Mouse (Mus musculus) intestine, embryonic 15.5 days (tissue): Measurements from ENCODE around the gene Sv2a. TPM values are rescaled to one million over a fixed set of nuclear protein-coding genes. Genes with fewer than 3 reads are reported as not detected.

ENCODE experiments used
- ATAC-seq: fragments of 200-750 bp; cut with Nextera tagmentation; 2 replicates; pipeline ENCODE4 v1.8.0; 2017; ENCODE audit warnings: moderate TSS enrichment, moderate library complexity
- H3K27ac ChIP-seq: fragments of 300-500 bp; sonication (generic); 2 replicates; pipeline ENCODE4 v1.5.1; 2015; ENCODE audit warnings: mild to moderate bottlenecking, inconsistent platforms
- H3K27me3 ChIP-seq: fragments of 300-500 bp; sonication (generic); replicated peaks from 2 replicates; pipeline ENCODE4 v1.6.1; 2015; ENCODE audit warnings: inconsistent platforms
- H3K36me3 ChIP-seq: fragments of 300-500 bp; sonication (generic); 2 replicates; pipeline ENCODE4 v1.6.1; 2015; ENCODE audit warnings: inconsistent platforms
- H3K4me1 ChIP-seq: fragments of 300-500 bp; sonication (generic); replicated peaks from 2 replicates; pipeline ENCODE4 v1.6.1; 2015; ENCODE audit warnings: inconsistent platforms
- H3K4me2 ChIP-seq: fragments of 300-500 bp; sonication (generic); replicated peaks from 2 replicates; pipeline ENCODE4 v1.6.1; 2015; ENCODE audit warnings: mild to moderate bottlenecking, inconsistent platforms
- H3K4me3 ChIP-seq: fragments of 300-500 bp; sonication (generic); replicated peaks from 2 replicates; pipeline ENCODE4 v1.5.1; 2015; ENCODE audit warnings: inconsistent platforms
- H3K9ac ChIP-seq: fragments of 300-500 bp; sonication (generic); 2 replicates; pipeline ENCODE4 v1.6.1; 2015; ENCODE audit warnings: inconsistent platforms
- H3K9me3 ChIP-seq: fragments of 300-500 bp; sonication (generic); 2 replicates; pipeline ENCODE4 v1.6.1; 2016; ENCODE audit warnings: inconsistent platforms
- WGBS: fragments of 180-500 bp; shearing (Covaris S2); methylation state at CpG from one replicate; pipeline ENCODE4 v1.1.7; 2015; 5-methylcytosine and 5-hydroxymethylcytosine counted together
- polyA plus RNA-seq: library from polyadenylated mRNA; unstranded; fragments of >200 nt; fragmentation: Nextera tagmentation; extraction: Ambion mirVana; gene quantifications from 2 replicates; pipeline ENCODE4 v1.2.1, GENCODE M21; 2015

The Sv2a gene
- polyA plus RNA-seq, 1 experiment from 2014 or later = 7.4 TPM

DNA sequence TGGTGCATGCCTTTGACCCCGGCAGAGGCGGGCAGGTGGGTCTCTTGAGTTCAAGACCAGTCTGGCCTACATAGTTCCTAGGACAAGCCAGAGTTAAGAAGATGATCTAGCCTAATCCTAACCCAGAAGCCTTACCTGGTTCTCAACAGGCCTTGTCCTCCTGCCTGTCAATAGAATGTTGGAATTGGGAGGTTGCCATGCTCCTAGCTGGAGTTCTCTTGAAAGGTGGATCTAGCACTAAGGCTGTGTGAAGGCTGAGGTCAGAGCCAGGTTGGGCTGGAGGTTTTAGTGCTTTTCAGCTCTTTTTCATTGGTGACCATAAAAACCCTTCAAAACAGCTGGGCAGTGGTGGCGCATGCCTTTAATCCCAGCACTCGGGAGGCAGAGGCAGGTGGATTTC is 2.5 kb upstream of the Sv2a start:
- no peaks in the 10 kb centered on the region for H3K9me3 ChIP-seq
- no peaks in the 10 kb centered on the region for H3K27me3 ChIP-seq
- peaks cover 15% of the 10 kb centered on the region for H3K36me3 ChIP-seq
- no peak overlapping the region for H3K27ac ChIP-seq
- WGBS = 86% methylated on average over 4 of the region's 4 CpGs
- ATAC-seq = no peak
- no peak overlapping the region for H3K4me2 ChIP-seq
- no peak overlapping the region for H3K4me3 ChIP-seq
- H3K9ac ChIP-seq = no peak overlapping the region
- H3K4me1 ChIP-seq = peaks cover 25% of the 10 kb centered on the region

DNA sequence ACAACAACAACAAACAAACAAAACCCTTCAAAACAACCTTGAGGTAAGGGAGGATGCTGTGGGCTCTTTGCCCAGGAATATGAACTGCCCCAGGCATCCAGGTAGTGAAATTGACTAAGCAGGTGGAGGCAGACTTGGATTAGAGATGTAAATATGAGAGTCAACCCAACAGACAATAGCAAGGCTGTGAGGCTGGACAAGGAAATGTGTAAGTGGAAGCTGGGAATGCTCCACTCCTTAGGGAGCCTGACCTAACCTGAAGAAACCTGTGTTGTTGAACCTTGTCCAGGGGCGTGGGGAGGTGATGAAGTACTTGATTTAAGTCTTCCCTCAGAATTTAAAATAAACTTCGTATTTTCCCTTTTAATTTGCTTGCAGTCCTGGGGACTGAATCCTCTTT is 2.0 kb upstream of the Sv2a start:
- WGBS = 77% methylated on average over 2 of the region's 2 CpGs
- H3K9me3 ChIP-seq = no peaks in the 10 kb centered on the region
- no peak overlapping the region for H3K4me3 ChIP-seq
- H3K9ac ChIP-seq = no peak overlapping the region
- peaks cover 24% of the 10 kb centered on the region for H3K4me1 ChIP-seq
- H3K36me3 ChIP-seq = peaks cover 15% of the 10 kb centered on the region
- no peak overlapping the region for H3K4me2 ChIP-seq
- H3K27ac ChIP-seq = no peak overlapping the region
- ATAC-seq = no peak
- H3K27me3 ChIP-seq = no peaks in the 10 kb centered on the region

DNA sequence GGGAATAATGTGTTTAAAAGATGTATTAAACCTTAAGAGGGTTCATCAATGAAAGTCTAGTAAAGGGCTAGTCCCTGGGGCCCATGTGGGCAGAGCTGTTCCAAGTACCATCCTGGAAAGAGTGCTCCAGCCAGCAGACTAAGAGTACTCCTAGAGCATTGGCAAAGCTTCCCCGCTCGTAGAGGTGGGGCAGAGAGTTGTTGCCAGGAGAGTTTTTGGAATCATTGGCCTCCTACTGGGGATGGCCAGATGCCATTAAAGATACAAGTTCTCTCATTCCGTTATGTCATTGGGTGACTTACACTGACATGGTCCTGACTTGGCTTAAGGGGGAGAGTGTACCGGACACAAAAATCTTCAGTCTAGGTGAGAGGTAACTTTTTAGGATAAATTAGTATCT is 1.4 kb upstream of the Sv2a start:
- no peak for ATAC-seq
- H3K4me1 ChIP-seq = peaks cover 21% of the 10 kb centered on the region
- 67% methylated on average over 4 of the region's 4 CpGs for WGBS

DNA sequence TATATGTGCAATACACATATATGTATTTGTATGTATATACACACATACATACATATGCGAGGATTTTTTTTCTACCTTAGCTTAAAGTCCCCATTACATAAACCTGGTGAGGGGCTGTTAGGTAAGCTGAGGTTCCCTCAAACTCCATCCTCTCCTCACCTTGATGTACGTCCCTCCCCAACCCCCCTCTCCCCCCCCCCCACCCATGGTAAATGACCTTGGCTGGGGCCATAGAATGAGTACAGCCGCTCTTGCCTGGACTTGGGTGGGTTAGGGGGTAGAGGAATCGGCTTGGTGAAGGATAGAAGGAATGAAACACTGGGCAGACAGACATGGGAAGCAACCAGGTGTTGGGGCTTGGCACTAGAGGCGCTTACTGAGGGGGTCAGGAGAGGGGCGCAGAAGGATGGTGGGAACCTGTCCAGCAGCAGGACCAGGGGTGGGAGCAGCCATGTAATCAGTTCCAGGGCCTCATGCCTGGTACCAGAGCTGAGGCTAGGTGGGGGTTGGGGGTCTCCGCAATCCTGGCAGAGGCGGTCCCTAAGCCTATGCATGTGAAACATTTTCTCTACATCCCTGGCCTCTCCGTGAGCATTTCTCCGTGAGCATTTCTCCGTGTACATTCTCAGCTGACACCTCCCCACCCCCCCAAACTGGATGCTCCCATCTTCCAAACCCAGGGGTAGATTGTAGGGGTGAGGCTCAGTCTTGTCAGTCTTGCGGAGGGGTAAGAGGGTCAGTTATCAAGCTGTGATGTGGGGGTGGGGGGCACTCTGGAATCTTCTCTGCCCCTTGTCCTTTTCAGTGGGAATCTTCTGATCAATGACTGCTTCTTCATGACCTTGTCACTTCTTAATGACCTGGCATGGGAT is 795 bp downstream of the Sv2a start:
- H3K36me3 ChIP-seq = peaks cover 5% of the 10 kb centered on the region
- no peaks in the 10 kb centered on the region for H3K27me3 ChIP-seq
- peak overlapping the region; percentile 48 for H3K4me3 ChIP-seq
- H3K9me3 ChIP-seq = no peaks in the 10 kb centered on the region
- H3K9ac ChIP-seq = no peak overlapping the region; the same call in 1 of the 2 replicates
- ATAC-seq = peak; percentile 50; the same call in 1 of the 2 replicates
- peaks cover 21% of the 10 kb centered on the region for H3K4me1 ChIP-seq
- H3K27ac ChIP-seq = no peak overlapping the region
- peak overlapping the region; percentile 82 for H3K4me2 ChIP-seq
- WGBS = 37% methylated on average over 12 of the region's 12 CpGs

More for the DNA sequence above, 1.4 kb upstream of the Sv2a start:
- no peaks in the 10 kb centered on the region for H3K9me3 ChIP-seq
- no peak overlapping the region for H3K4me2 ChIP-seq
- H3K9ac ChIP-seq = no peak overlapping the region
- H3K36me3 ChIP-seq = peaks cover 13% of the 10 kb centered on the region
- no peak overlapping the region for H3K27ac ChIP-seq
- H3K4me3 ChIP-seq = no peak overlapping the region
- no peaks in the 10 kb centered on the region for H3K27me3 ChIP-seq

DNA sequence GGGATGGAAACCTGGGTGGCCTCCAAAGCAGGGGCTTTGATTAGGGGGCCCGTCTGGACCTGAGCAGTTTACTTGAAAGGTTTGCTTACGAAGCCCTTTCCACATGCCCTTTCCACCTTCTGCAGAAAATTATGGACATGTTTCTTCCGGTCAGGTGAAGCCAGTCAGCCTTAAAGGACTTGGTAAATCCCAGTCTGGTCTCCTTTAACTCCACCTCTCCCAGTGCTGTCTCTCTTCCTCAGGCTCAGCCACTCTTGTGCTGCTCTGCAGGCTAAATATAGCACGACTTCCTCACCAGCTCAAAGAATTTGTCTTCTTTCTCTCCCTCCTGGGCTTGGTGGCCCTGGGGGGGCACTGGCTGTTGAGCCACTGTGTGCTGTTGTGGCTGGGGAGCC is 1.4 kb downstream of the Sv2a start:
- no peaks in the 10 kb centered on the region for H3K9me3 ChIP-seq
- H3K4me3 ChIP-seq = no peak overlapping the region
- peak overlapping the region; percentile 82 for H3K4me2 ChIP-seq
- H3K4me1 ChIP-seq = peaks cover 21% of the 10 kb centered on the region
- 32% methylated on average over 4 of the region's 4 CpGs for WGBS
- H3K9ac ChIP-seq = no peak overlapping the region
- H3K27ac ChIP-seq = peak overlapping the region; percentile 23; the same call in 1 of the 2 replicates
- no peaks in the 10 kb centered on the region for H3K27me3 ChIP-seq
- ATAC-seq = no peak
- H3K36me3 ChIP-seq = peaks cover 2% of the 10 kb centered on the region

DNA sequence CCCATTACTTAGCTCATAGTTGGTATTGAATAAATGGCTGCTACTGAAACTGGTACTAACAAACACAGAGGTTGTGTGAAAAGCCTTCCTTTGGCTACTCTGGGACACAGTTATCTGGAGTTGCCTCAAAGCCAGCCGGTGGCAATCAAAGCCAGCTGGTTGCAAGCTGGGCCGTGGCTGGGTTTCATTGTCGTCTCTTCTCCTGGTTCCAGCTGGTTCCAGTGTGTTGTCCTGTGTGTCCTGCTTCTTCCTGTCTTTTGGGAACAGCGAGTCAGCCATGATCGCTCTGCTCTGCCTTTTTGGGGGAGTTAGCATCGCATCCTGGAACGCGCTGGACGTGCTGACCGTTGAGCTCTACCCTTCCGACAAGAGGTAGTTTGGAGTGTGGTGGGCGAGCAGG is 12.0 kb downstream of the Sv2a start:
- H3K4me3 ChIP-seq = no peak overlapping the region
- no peak overlapping the region for H3K27ac ChIP-seq
- H3K9me3 ChIP-seq = no peaks in the 10 kb centered on the region
- H3K36me3 ChIP-seq = no peaks in the 10 kb centered on the region
- no peaks in the 10 kb centered on the region for H3K27me3 ChIP-seq
- peaks cover 6% of the 10 kb centered on the region for H3K4me1 ChIP-seq
- no peak for ATAC-seq
- 68% methylated on average over 12 of the region's 12 CpGs for WGBS
- no peak overlapping the region for H3K9ac ChIP-seq
- no peak overlapping the region for H3K4me2 ChIP-seq

DNA sequence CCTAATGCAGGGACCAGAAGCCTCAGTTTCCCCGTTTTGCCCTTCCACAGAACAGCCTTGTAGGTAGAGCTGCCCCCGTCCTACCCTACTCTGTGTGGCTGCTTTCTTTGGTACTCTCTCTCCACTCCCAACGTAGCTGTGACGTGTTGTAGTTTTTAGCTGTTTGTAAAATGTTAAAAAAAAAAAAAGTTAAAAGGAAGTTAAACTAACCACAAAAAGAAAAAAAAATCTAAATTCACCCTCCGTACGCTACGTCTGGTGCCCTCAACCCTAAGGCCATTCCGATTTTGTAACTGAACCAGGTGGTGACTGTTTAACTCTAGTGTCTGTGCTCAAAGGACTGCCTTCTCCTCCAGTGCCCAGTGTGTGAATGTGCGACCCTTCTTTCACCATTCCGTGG is 14.0 kb downstream of the Sv2a start:
- Histone ChIP-seq H3K9ac (no peak overlapping the region), H3K9me3 (no peaks in the 10 kb centered on the region), H3K4me2 (no peak overlapping the region), H3K36me3 (no peaks in the 10 kb centered on the region), H3K4me1 (peaks cover 6% of the 10 kb centered on the region), H3K27ac (no peak overlapping the region), H3K27me3 (no peaks in the 10 kb centered on the region), H3K4me3 (no peak overlapping the region)
- WGBS = 88% methylated on average over 10 of the region's 10 CpGs
- no peak for ATAC-seq

DNA sequence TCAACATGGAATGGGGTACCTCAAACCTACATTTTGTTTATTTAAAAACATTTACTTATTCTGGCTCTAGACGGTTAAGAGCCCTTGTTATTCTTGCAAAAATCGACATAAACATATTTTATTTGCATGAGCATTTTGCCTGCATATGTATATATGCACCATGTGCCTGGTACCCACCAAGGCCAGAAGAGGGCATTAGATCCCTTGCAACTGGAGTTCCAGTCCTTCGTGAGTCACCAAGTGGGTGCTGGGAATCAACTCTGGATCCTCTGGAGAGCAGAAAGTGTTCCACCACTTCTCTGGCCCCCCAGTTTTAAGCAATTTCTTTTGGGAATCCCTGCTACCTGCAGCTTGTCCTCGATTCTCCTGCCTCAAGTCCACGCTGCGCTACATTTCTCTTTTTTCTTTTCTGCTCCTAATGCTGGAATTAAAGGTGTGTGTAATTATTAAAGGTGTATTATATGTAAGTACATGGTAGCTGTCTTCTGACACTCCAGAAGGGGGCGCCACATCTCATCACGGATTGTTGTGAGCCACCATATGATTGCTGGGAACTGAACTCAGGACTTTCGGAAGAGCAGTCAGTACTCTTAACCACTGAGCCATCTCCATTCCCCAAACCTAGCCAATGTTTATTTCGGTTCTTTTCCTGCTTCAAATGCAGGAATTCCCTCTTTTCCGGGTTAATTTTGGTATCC is 14.8 kb downstream of the Sv2a start:
- H3K36me3 ChIP-seq = no peaks in the 10 kb centered on the region
- H3K4me2 ChIP-seq = 0 out of 2 replicates have a peak overlapping the region, but pooled peaks have one; percentile 95
- H3K27ac ChIP-seq = no peak overlapping the region
- ATAC-seq = no peak
- H3K27me3 ChIP-seq = no peaks in the 10 kb centered on the region
- WGBS = 91% methylated on average over 11 of the region's 11 CpGs
- no peaks in the 10 kb centered on the region for H3K9me3 ChIP-seq
- H3K4me1 ChIP-seq = peaks cover 6% of the 10 kb centered on the region
- H3K9ac ChIP-seq = no peak overlapping the region
- no peak overlapping the region for H3K4me3 ChIP-seq

DNA sequence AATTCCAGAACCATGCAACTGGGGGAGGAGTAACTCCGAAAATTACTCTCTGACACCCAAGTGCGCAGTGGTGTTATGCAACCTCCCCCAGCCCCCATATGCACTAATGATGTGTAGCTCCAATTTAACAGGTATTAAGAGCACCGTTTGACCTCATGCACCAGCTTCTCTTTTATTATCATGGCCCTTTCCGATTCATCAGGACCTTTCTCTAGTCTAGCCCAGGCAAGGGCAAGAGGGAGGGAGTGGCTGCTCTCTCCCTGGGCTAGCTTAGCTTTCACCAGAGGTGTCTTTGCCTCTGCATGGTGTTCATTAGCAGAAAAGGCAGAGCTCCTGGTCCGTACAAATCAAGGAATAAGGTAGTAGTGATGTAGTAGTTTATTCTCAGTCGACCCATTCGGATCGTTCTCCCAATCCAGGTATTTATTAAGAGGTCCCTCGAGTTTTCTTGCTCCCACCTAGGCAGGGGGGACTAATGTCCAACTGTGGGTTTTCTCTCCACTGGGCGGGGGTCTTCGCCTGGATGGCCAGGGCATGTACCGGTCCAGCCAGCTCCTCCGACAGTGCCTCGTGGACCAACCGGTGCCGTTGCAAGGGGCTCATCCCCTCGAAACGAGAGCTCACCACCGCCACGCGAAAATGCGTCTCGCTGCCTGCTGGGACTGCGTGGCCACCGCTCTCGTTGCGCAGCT is 15.6 kb downstream of the Sv2a start:
- H3K4me1 ChIP-seq = peaks cover 6% of the 10 kb centered on the region
- ATAC-seq = no peak; the same call in 1 of the 2 replicates
- H3K27ac ChIP-seq = peak overlapping the region; percentile 90
- H3K9ac ChIP-seq = peak overlapping the region; percentile 82
- no peaks in the 10 kb centered on the region for H3K9me3 ChIP-seq
- WGBS = 19% methylated on average over 27 of the region's 27 CpGs
- H3K27me3 ChIP-seq = no peaks in the 10 kb centered on the region
- no peaks in the 10 kb centered on the region for H3K36me3 ChIP-seq
- peak overlapping the region; percentile 61 for H3K4me3 ChIP-seq
- peak overlapping the region; percentile 95 for H3K4me2 ChIP-seq

DNA sequence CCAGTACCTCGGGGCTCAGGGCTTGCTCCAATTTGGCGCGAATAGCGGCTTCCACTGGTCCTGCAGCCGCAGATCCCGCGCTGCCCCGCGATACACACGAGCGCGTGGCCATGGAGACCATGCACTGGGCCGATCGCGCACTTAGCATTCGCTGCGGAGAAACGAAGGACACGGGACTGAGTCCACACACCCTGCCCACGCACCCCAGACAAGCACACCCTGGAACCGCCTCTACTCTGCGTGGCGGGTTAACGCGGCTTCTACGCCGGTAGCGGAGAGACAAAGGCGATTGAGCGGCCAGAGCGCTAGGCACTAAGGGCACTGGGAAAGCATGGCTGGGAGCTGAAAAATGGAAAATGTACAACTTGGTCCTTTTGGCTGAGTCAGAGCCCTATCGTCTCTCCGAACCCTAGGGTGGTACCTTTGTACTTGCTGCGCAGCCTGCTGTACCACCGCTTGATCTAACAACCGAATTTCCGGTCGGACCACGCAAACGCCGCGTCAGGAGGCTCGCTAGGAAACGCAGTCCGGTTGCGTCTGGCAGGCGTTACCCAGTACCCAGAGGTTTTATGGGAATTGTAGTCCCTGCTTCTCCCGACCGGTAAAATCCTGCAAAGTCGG is 16.3 kb downstream of the Sv2a start:
- Histone ChIP-seq H3K36me3 (no peaks in the 10 kb centered on the region), H3K9ac (peak overlapping the region; percentile 82), H3K4me2 (peak overlapping the region; percentile 95), H3K4me1 (peaks cover 6% of the 10 kb centered on the region), H3K27ac (peak overlapping the region; percentile 90), H3K27me3 (no peaks in the 10 kb centered on the region), H3K4me3 (peak overlapping the region; percentile 61), H3K9me3 (no peaks in the 10 kb centered on the region)
- WGBS = under 1% methylated on average over 50 of the region's 50 CpGs
- peak; percentile 96 for ATAC-seq

DNA sequence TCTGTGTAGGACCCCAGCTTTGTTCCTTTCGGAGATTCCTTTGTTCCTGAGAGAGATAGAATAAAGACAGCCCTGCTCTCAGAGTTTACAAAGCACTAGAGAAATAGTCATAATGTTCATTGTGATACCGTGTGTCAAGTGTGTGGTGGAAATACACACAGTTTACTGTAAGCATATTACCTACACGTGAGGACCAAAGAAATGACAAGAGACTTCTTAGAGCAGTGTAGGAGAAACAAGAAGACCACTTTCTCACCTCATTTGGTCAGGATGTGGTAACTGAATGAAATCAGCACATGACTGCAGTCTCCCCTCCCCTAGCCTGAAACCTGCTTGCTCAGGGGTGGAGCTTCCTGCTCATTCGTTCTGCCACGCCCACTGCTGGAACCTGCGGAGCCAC is 17.2 kb downstream of the Sv2a start:
- Histone ChIP-seq H3K9ac (peak overlapping the region; percentile 18; the same call in 1 of the 2 replicates), H3K27ac (peak overlapping the region; percentile 19), H3K4me2 (peak overlapping the region; percentile 95), H3K36me3 (no peaks in the 10 kb centered on the region), H3K9me3 (no peaks in the 10 kb centered on the region), H3K4me3 (peak overlapping the region; percentile 61), H3K27me3 (no peaks in the 10 kb centered on the region), H3K4me1 (peaks cover 6% of the 10 kb centered on the region)
- WGBS = 4% methylated on average over 6 of the region's 6 CpGs
- ATAC-seq = peak; percentile 42
